Mouse (Mus musculus) embryonic facial prominence, embryonic 10.5 days (tissue): ENCODE measurements around the gene Ablim2. TPM values are rescaled to one million over a fixed set of nuclear protein-coding genes. Genes with fewer than 3 reads are reported as not detected.

ENCODE experiments used
- DNase-seq: peaks from one replicate; pipeline ENCODE4 v3.0.0-alpha.2; 2017; ENCODE audit warnings: low spot score
- H3K27ac ChIP-seq: fragments of 300-500 bp; sonication (generic); replicated peaks from 2 replicates; pipeline ENCODE4 v1.5.1; 2016; ENCODE audit warnings: mild to moderate bottlenecking
- H3K27me3 ChIP-seq: fragments of 300-500 bp; sonication (generic); replicated peaks from 2 replicates; pipeline ENCODE4 v1.6.1; 2016; ENCODE audit warnings: low read depth, mild to moderate bottlenecking; ENCODE audit not compliant: poor library complexity, severe bottlenecking
- H3K36me3 ChIP-seq: fragments of 300-500 bp; sonication (generic); replicated peaks from 2 replicates; pipeline ENCODE4 v1.6.1; 2016; ENCODE audit warnings: mild to moderate bottlenecking, moderate library complexity
- H3K4me1 ChIP-seq: fragments of 300-500 bp; sonication (generic); 2 replicates; pipeline ENCODE4 v1.6.1; 2016
- H3K4me3 ChIP-seq: fragments of 300-500 bp; sonication (generic); 2 replicates; pipeline ENCODE4 v1.5.1; 2016; ENCODE audit warnings: mild to moderate bottlenecking, moderate library complexity
- H3K9me3 ChIP-seq: fragments of 300-500 bp; sonication (generic); 2 replicates; pipeline ENCODE4 v1.6.1; 2016; ENCODE audit warnings: mild to moderate bottlenecking
- WGBS: fragments of 180-500 bp; shearing (Covaris S2); methylation state at CpG from one replicate; pipeline ENCODE4 v1.1.7; 2016; 5-methylcytosine and 5-hydroxymethylcytosine counted together
- polyA plus RNA-seq: library from polyadenylated mRNA; unstranded; fragments of >200 nt; fragmentation: Nextera tagmentation; extraction: Ambion mirVana; gene quantifications from 2 replicates; pipeline ENCODE4 v1.2.1, GENCODE M21; 2016

Ablim2 gene
- polyA plus RNA-seq, result 0.38 and 0.51 TPM in 2 replicates

DNA sequence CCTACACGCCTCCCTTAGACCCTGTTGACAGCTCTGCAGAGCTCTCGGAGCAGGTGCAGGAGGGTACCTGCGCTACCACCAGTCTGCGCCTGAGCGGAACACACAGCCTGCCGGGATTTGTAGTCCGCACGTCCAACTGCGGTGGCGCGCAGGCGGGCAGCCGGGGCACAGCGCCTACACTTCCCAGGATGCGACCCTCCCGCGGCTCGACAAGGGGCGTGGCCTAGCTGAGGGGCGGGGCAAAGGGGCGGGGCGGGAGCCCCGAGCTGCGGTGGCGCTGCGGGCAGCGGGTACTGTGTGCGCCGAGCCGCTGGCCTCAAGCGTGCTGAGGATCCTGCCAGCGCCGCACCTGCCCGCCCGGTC lies at the start of gene Ablim2:
Gene Ablim2, plus strand, starts transcription at position 242 of the 363 bp plus-strand sequence.
- H3K27me3 ChIP-seq, result peaks cover 73% of the 10 kb centered on the region
- no peaks in the 10 kb centered on the region for H3K9me3 ChIP-seq
- H3K36me3 ChIP-seq, result no peaks in the 10 kb centered on the region
- H3K4me1 ChIP-seq, result peaks cover 24% of the 10 kb centered on the region
- peak; percentile 96 for DNase-seq
- H3K4me3 ChIP-seq, result peak within 1 kb of the TSS; percentile 71
- H3K27ac ChIP-seq, result no peak within 1 kb of the TSS
- under 1% methylated on average over 35 of the region's 35 CpGs for WGBS

DNA sequence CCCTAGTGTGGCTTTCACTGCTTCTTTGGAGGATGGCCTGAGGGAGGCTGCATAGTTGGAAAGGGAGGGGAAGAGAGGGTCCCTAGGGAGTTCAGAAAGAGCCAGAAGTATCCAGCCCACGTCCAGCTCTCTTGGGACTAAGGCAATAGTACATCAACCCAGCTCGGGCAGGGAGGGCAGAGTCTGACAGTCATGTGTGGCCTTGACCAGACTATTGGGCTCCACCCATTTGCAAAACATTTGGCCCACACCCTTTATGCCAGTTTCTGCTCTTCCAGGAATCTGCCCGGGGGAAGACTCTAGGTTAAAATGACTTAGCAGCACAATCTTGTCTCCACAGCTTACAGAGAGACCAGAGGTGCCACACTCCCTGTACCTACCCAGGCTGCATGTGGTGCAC lies 47.2 kb upstream of the Ablim2 start:
- DNase-seq, result no peak
- H3K9me3 ChIP-seq, result no peaks in the 10 kb centered on the region
- 72% methylated on average over 3 of the region's 3 CpGs for WGBS

GRCm38 (mm10) chr5:35710931-35711330 lies 46.7 kb upstream of the Ablim2 start:
- Histone ChIP-seq H3K4me3 (no peak overlapping the region), H3K27me3 (no peaks in the 10 kb centered on the region; the same call in 1 of the 2 replicates), H3K36me3 (no peaks in the 10 kb centered on the region), H3K9me3 (no peaks in the 10 kb centered on the region), H3K4me1 (peaks cover 11% of the 10 kb centered on the region; the same call in 1 of the 2 replicates), H3K27ac (no peak overlapping the region)
- 79% methylated on average over 3 of the region's 3 CpGs for WGBS
- DNase-seq, result no peak

More for the DNA sequence above, 47.2 kb upstream of the Ablim2 start:
- Histone ChIP-seq H3K27me3 (no peaks in the 10 kb centered on the region; the same call in 1 of the 2 replicates), H3K4me3 (no peak overlapping the region), H3K36me3 (no peaks in the 10 kb centered on the region), H3K27ac (no peak overlapping the region), H3K4me1 (peaks cover 11% of the 10 kb centered on the region; the same call in 1 of the 2 replicates)

DNA sequence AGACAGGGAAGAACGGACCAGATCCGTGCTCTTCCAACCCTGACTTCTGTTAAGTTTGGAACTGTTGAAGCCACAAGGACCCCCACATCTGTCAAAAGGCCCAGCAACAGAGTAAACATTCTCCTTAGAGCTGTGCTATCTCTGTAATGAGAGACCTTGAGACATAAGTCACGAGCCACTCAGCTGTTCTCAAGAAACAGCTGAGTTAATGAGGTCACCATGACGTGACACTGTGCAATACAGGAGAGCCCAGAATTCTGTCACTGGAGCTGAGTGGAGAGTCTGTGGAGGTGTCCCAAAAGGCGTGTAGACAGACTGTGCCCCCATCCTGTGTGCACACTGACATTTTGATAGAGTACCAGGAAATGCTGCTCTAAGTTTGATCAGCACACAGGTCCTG lies 45.2 kb upstream of the Ablim2 start:
- Histone ChIP-seq H3K27me3 (no peaks in the 10 kb centered on the region; the same call in 1 of the 2 replicates), H3K9me3 (no peaks in the 10 kb centered on the region), H3K4me1 (peaks cover 11% of the 10 kb centered on the region; the same call in 1 of the 2 replicates), H3K27ac (no peak overlapping the region), H3K36me3 (no peaks in the 10 kb centered on the region), H3K4me3 (no peak overlapping the region)
- DNase-seq, result no peak
- WGBS, result 75% methylated on average over 5 of the region's 5 CpGs

DNA sequence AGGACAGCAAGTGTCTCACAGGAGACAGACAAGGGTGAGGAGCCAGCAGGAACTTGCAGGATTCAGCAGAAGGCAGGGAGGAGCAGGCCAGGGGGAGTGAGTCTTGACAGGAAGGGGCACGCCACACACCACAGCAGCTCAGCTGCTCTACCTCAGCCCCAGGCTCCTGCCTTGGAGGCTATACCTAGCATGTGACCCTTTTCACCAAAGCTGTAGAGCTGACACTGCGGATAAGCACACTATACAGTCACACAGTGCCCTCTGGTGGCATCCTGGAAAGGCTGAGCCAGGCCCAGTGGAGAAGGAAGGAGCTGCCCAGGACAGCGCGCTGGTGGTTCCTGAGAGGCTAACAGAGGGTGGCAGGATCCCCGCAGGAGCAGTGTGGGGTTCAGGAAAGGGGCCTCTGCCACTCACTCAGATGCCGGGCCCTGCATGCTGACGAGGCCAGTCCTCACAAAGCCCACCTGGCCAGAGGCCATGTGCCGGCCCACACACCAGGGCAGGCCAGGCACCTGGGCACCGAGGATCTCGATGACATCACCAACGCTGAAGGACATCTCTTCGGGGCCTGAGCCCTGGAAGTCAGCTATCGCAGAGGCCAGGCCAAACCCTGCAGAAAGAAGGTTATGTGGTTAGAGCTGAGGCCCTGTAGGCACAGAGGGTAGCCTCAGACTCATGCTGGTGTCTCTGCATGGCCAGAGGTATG lies 43.9 kb upstream of the Ablim2 start:
- Histone ChIP-seq H3K27me3 (no peaks in the 10 kb centered on the region; the same call in 1 of the 2 replicates), H3K4me3 (no peak overlapping the region), H3K4me1 (peaks cover 11% of the 10 kb centered on the region; the same call in 1 of the 2 replicates), H3K27ac (0 out of 2 replicates have a peak overlapping the region, but pooled peaks have one; percentile 21), H3K9me3 (no peaks in the 10 kb centered on the region), H3K36me3 (no peaks in the 10 kb centered on the region)
- DNase-seq, result peak; percentile 83
- WGBS, result 55% methylated on average over 13 of the region's 13 CpGs

DNA sequence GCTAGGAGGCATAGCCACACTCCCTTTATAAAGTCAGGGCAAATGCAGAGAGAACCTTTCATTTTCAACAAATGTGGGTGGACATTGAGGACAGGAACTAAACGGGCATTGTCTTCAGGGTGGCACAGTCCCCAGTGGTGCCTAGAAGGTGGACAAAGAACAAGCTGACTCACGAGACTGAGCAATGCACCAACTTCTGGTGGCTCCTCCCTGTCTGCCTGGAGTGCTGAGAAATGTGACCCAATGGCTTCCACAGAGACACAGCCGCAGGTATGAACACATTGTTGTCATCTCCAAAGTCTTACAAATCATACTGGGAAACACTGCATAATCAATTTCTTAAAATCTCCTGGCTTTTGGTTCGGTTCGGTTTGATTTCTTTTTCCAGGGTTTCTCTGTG lies 40.2 kb upstream of the Ablim2 start:
- no peak overlapping the region for H3K4me3 ChIP-seq
- no peaks in the 10 kb centered on the region for H3K36me3 ChIP-seq
- H3K27ac ChIP-seq, result no peak overlapping the region
- no peaks in the 10 kb centered on the region for H3K9me3 ChIP-seq
- peaks cover 6% of the 10 kb centered on the region for H3K4me1 ChIP-seq
- WGBS, result 84% methylated on average over 5 of the region's 5 CpGs
- no peak for DNase-seq
- H3K27me3 ChIP-seq, result no peaks in the 10 kb centered on the region; the same call in 1 of the 2 replicates

GRCm38 (mm10) chr5:35717946-35718345 lies 39.7 kb upstream of the Ablim2 start:
- H3K4me3 ChIP-seq, result no peak overlapping the region
- no peaks in the 10 kb centered on the region; the same call in 1 of the 2 replicates for H3K27me3 ChIP-seq
- DNase-seq, result peak; percentile 45
- no peak overlapping the region for H3K27ac ChIP-seq
- 61% methylated on average over 4 of the region's 4 CpGs for WGBS
- H3K36me3 ChIP-seq, result no peaks in the 10 kb centered on the region
- H3K4me1 ChIP-seq, result peaks cover 11% of the 10 kb centered on the region
- no peaks in the 10 kb centered on the region for H3K9me3 ChIP-seq

DNA sequence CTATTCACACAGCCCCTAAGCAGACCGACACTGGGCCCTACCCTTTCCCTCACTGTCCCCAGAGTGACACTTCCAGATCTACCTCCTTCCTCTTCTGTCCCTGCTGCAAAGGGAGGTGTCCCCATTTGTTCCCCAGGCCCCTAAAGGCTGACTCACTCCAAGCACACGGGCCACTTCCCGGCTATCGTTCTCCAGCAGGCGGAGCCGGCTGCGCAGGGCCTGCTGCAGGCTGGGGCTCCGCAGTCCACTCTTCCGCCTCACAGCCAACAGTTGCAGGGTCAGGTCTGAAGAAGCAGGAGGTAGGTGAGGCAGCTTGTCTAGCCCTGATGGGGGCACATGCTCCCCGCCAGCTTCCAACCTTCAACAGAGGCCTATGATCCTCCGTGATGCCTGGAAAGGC lies 38.9 kb upstream of the Ablim2 start:
- no peaks in the 10 kb centered on the region for H3K9me3 ChIP-seq
- H3K4me3 ChIP-seq, result no peak overlapping the region
- no peaks in the 10 kb centered on the region for H3K36me3 ChIP-seq
- no peak for DNase-seq
- peaks cover 10% of the 10 kb centered on the region for H3K4me1 ChIP-seq
- no peaks in the 10 kb centered on the region for H3K27me3 ChIP-seq
- 79% methylated on average over 11 of the region's 11 CpGs for WGBS
- no peak overlapping the region for H3K27ac ChIP-seq

DNA sequence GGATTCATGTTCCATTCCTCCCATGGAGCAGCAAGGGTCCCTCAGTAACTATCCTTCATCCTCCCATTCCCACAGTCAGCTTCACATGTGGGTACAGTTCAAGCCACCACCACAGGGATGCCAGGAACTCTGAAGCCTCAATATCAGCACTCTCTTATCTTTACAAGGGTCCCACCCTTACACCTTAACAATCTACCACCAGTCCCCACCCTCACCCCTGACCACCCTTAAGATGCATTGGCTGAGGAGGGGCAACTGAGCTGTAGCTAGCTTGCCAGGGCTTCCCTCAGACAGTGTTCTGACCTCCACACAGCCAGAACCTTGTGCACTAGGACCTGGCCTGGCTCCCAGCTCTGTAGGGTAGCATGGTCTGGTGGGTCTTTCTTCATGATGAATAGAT lies 38.3 kb upstream of the Ablim2 start:
- Histone ChIP-seq H3K27ac (no peak overlapping the region), H3K4me3 (no peak overlapping the region), H3K36me3 (no peaks in the 10 kb centered on the region), H3K27me3 (no peaks in the 10 kb centered on the region), H3K9me3 (no peaks in the 10 kb centered on the region), H3K4me1 (peaks cover 10% of the 10 kb centered on the region)
- DNase-seq, result no peak

DNA sequence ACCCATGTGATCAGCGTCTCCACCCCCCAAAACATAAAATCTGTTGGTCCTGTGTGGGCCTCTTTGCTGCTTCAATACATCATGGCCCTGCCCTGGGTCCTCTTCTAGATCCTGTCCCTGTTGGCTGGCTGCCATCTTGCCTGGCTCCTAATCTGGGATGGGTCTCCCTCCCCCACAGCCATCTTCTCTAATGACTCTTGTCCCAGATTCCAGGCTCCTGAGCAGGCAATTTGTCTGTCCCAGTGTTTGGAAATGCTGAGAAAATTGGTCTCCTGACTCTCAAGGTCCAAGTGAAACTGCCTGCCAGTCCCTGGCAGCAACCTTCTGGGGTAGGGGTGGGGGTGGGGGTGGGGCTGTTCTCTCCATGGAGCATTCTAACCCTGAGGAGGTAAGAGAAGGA lies 37.8 kb upstream of the Ablim2 start:
- no peak overlapping the region for H3K4me3 ChIP-seq
- 92% methylated on average over 1 of the region's 1 CpGs for WGBS
- no peak for DNase-seq
- no peak overlapping the region for H3K27ac ChIP-seq
- H3K36me3 ChIP-seq, result no peaks in the 10 kb centered on the region
- H3K27me3 ChIP-seq, result no peaks in the 10 kb centered on the region
- peaks cover 10% of the 10 kb centered on the region for H3K4me1 ChIP-seq
- no peaks in the 10 kb centered on the region for H3K9me3 ChIP-seq

- Histone ChIP-seq H3K4me3 (no peak overlapping the region), H3K27ac (no peak overlapping the region), H3K36me3 (no peaks in the 10 kb centered on the region), H3K27me3 (no peaks in the 10 kb centered on the region), H3K9me3 (no peaks in the 10 kb centered on the region), H3K4me1 (peaks cover 10% of the 10 kb centered on the region)
- no peak for DNase-seq
- WGBS, result 95% methylated on average over 2 of the region's 2 CpGs
Measured at GRCm38 (mm10) chr5:35721933-35722332, 35.7 kb upstream of the Ablim2 start.

- H3K4me3 ChIP-seq, result no peak overlapping the region
- H3K4me1 ChIP-seq, result peaks cover 10% of the 10 kb centered on the region
- DNase-seq, result no peak
- 53% methylated on average over 2 of the region's 2 CpGs for WGBS
- no peaks in the 10 kb centered on the region for H3K27me3 ChIP-seq
- no peaks in the 10 kb centered on the region for H3K36me3 ChIP-seq
- no peak overlapping the region for H3K27ac ChIP-seq
- no peaks in the 10 kb centered on the region for H3K9me3 ChIP-seq
Measured at GRCm38 (mm10) chr5:35722654-35723053, 35.0 kb upstream of the Ablim2 start.

- Histone ChIP-seq H3K36me3 (no peaks in the 10 kb centered on the region), H3K4me3 (no peak overlapping the region), H3K27ac (no peak overlapping the region), H3K9me3 (no peaks in the 10 kb centered on the region), H3K27me3 (no peaks in the 10 kb centered on the region), H3K4me1 (peaks cover 18% of the 10 kb centered on the region)
- DNase-seq, result no peak
- WGBS, result 75% methylated on average over 5 of the region's 5 CpGs
Measured at GRCm38 (mm10) chr5:35723900-35724299, 33.8 kb upstream of the Ablim2 start.
